Mouse (Mus musculus) intestine, embryonic 16.5 days (tissue): ENCODE results near the gene Cyb5rl. TPM values are rescaled to one million over a fixed set of nuclear protein-coding genes. Genes with fewer than 3 reads are reported as not detected.

Experiments
- ATAC-seq: fragments of 200-750 bp; cut with Nextera tagmentation; 2 replicates; pipeline ENCODE4 v1.8.0; 2017; ENCODE audit warnings: moderate TSS enrichment, moderate library complexity
- H3K27ac ChIP-seq: fragments of 300-500 bp; sonication (generic); 2 replicates; pipeline ENCODE4 v1.5.1; 2014; ENCODE audit warnings: mild to moderate bottlenecking, low read length
- H3K27me3 ChIP-seq: fragments of 300-500 bp; sonication (generic); replicated peaks from 2 replicates; pipeline ENCODE4 v1.6.1; 2014; ENCODE audit warnings: low read length, control low read depth, mixed read lengths; ENCODE audit not compliant: control insufficient read depth, insufficient read depth
- H3K36me3 ChIP-seq: fragments of 300-500 bp; sonication (generic); 2 replicates; pipeline ENCODE4 v1.6.1; 2014; ENCODE audit warnings: low read length, control low read depth; ENCODE audit not compliant: control insufficient read depth, insufficient read depth
- H3K4me1 ChIP-seq: fragments of 300-500 bp; sonication (generic); 2 replicates; pipeline ENCODE4 v1.6.1; 2014; ENCODE audit warnings: low read length, control low read depth, mixed read lengths; ENCODE audit not compliant: control insufficient read depth, insufficient read depth
- H3K4me2 ChIP-seq: fragments of 300-500 bp; sonication (generic); 2 replicates; pipeline ENCODE4 v1.6.1; 2014; ENCODE audit warnings: low read depth, low read length, control low read depth
- H3K4me3 ChIP-seq: fragments of 300-500 bp; sonication (generic); 2 replicates; pipeline ENCODE4 v1.5.1; 2014; ENCODE audit warnings: mild to moderate bottlenecking, low read length
- H3K9ac ChIP-seq: fragments of 300-500 bp; sonication (generic); 2 replicates; pipeline ENCODE4 v1.6.1; 2014; ENCODE audit warnings: low read depth, low read length
- H3K9me3 ChIP-seq: fragments of 300-500 bp; sonication (generic); 2 replicates; pipeline ENCODE4 v1.6.1; 2016; ENCODE audit warnings: low read length, control low read depth; ENCODE audit not compliant: control insufficient read depth
- WGBS: fragments of 180-500 bp; shearing (Covaris S2); extraction: QIAGEN DNeasy Blood & Tissue Kit; methylation state at CpG from one replicate; pipeline ENCODE4 v1.1.7; 2014; 5-methylcytosine and 5-hydroxymethylcytosine counted together
- polyA plus RNA-seq: library from polyadenylated mRNA; unstranded; fragments of >200 nt; fragmentation: Nextera tagmentation; extraction: Ambion mirVana; gene quantifications from 2 replicates; pipeline ENCODE4 v1.2.1, GENCODE M21; 2015

Cyb5rl gene
- polyA plus RNA-seq, 1 experiment from 2014 or later = 7.2 TPM

DNA sequence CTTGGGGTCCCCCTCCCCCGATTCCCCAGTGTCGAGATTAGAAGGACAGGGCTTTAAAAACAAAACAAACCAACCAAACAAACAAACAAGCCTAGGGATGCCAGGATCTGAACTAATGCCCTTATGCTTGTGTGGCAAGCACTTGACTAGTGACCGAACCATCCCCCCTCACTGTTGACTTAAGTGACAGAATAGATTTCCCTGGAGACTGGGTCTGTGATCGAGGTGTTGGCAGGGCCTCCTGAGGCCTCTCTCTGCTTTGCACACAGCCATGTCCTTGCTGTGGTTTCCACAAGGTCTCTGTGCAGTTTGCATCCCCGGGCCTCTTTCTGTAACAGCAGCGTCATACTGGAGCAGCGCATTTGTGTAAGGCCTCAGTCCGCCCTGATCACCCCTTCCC lies 62.6 kb downstream of the Cyb5rl start:
- Histone ChIP-seq H3K4me3 (no peak overlapping the region), H3K9ac (no peak overlapping the region), H3K27ac (no peak overlapping the region), H3K4me1 (peaks cover 15% of the 10 kb centered on the region), H3K27me3 (no peaks in the 10 kb centered on the region), H3K4me2 (no peak overlapping the region), H3K36me3 (no peaks in the 10 kb centered on the region), H3K9me3 (no peaks in the 10 kb centered on the region)
- 80% methylated on average over 8 of the region's 8 CpGs for WGBS
- no peak for ATAC-seq

- no peak overlapping the region for H3K4me2 ChIP-seq
- H3K4me1 ChIP-seq = peaks cover 15% of the 10 kb centered on the region
- H3K9me3 ChIP-seq = no peaks in the 10 kb centered on the region
- H3K4me3 ChIP-seq = no peak overlapping the region
- no peak overlapping the region for H3K9ac ChIP-seq
- ATAC-seq = no peak
- no peaks in the 10 kb centered on the region for H3K36me3 ChIP-seq
- WGBS = 28% methylated on average over 9 of the region's 9 CpGs
- H3K27me3 ChIP-seq = no peaks in the 10 kb centered on the region
- H3K27ac ChIP-seq = no peak overlapping the region
These were observed 63.7 kb downstream of the Cyb5rl start for GRCm38 (mm10) chr4:107130534-107130933.

GRCm38 (mm10) chr4:107134891-107135290 lies 68.1 kb downstream of the Cyb5rl start:
- WGBS = 82% methylated on average over 3 of the region's 3 CpGs
- ATAC-seq = no peak
- Histone ChIP-seq H3K9me3 (no peaks in the 10 kb centered on the region), H3K4me1 (peaks cover 3% of the 10 kb centered on the region; the same call in 1 of the 2 replicates), H3K36me3 (no peaks in the 10 kb centered on the region), H3K27me3 (no peaks in the 10 kb centered on the region), H3K4me3 (no peak overlapping the region), H3K4me2 (no peak overlapping the region), H3K27ac (no peak overlapping the region), H3K9ac (no peak overlapping the region)

- no peaks in the 10 kb centered on the region for H3K36me3 ChIP-seq
- 73% methylated on average over 5 of the region's 5 CpGs for WGBS
- H3K9me3 ChIP-seq = no peaks in the 10 kb centered on the region
- no peak overlapping the region for H3K4me2 ChIP-seq
- no peak overlapping the region for H3K4me3 ChIP-seq
- no peak overlapping the region for H3K9ac ChIP-seq
- H3K4me1 ChIP-seq = peaks cover 9% of the 10 kb centered on the region
- no peak for ATAC-seq
- H3K27me3 ChIP-seq = no peaks in the 10 kb centered on the region
- H3K27ac ChIP-seq = no peak overlapping the region
These were observed 68.9 kb downstream of the Cyb5rl start for GRCm38 (mm10) chr4:107135663-107136062.

- Histone ChIP-seq H3K4me3 (no peak overlapping the region), H3K27ac (no peak overlapping the region), H3K9me3 (no peaks in the 10 kb centered on the region), H3K4me1 (peaks cover 9% of the 10 kb centered on the region), H3K27me3 (no peaks in the 10 kb centered on the region), H3K9ac (no peak overlapping the region), H3K36me3 (no peaks in the 10 kb centered on the region), H3K4me2 (no peak overlapping the region)
- WGBS = 60% methylated on average over 3 of the region's 3 CpGs
- ATAC-seq = no peak
These were observed 69.7 kb downstream of the Cyb5rl start for GRCm38 (mm10) chr4:107136531-107136930.

Other genes starting within 250 kb of the Cyb5rl start
- 38.0 and 53.4 TPM in 2 replicates for gene Ssbp3, start 156.3 kb upstream of the Cyb5rl start, polyA plus RNA-seq
- 112 and 117 TPM in 2 replicates for gene Mrpl37, start 120 bp upstream of the Cyb5rl start, polyA plus RNA-seq
- gene Cdcp2, start 29.9 kb downstream of the Cyb5rl start, polyA plus RNA-seq = not detected in 2 replicates
- 449 TPM in 2 replicates for gene Tmem59, start 111.4 kb downstream of the Cyb5rl start, polyA plus RNA-seq
- 17.6 and 19.4 TPM in 2 replicates for gene Tceanc2, start 112.1 kb downstream of the Cyb5rl start, polyA plus RNA-seq
- not detected in 2 replicates for gene Ldlrad1, start 142.2 kb downstream of the Cyb5rl start, polyA plus RNA-seq
- gene Lrrc42, start 186.5 kb downstream of the Cyb5rl start, polyA plus RNA-seq = 48.3 and 49.6 TPM in 2 replicates
- 22.6 and 26.7 TPM in 2 replicates for gene Hspb11, start 186.6 kb downstream of the Cyb5rl start, polyA plus RNA-seq
- gene Dio1, start 240.2 kb downstream of the Cyb5rl start, polyA plus RNA-seq = 3.3 and 5.2 TPM in 2 replicates
- 84.5 and 88.5 TPM in 2 replicates for gene Yipf1, start 247.4 kb downstream of the Cyb5rl start, polyA plus RNA-seq